Mouse (Mus musculus) midbrain, embryonic 11.5 days (tissue): Measurements from ENCODE around the gene Lmo7. TPM values are rescaled to one million over a fixed set of nuclear protein-coding genes. Genes with fewer than 3 reads are reported as not detected.

Source experiments
- ATAC-seq: fragments of 200-750 bp; cut with Nextera tagmentation; 2 replicates; pipeline ENCODE4 v1.8.0; 2017; ENCODE audit warnings: moderate TSS enrichment, moderate library complexity; ENCODE audit not compliant: low FRiP score
- DNase-seq: peaks from one replicate; pipeline ENCODE4 v3.0.0; 2015; ENCODE audit warnings: low spot score; ENCODE audit errors: missing footprints
- H3K27ac ChIP-seq: fragments of 300-500 bp; sonication (generic); 2 replicates; pipeline ENCODE4 v1.5.1; 2014; ENCODE audit warnings: low read depth, low read length
- H3K27me3 ChIP-seq: fragments of 300-500 bp; sonication (generic); 2 replicates; pipeline ENCODE4 v1.6.1; 2014; ENCODE audit warnings: mild to moderate bottlenecking, low read length, moderate library complexity, mixed read lengths; ENCODE audit not compliant: control insufficient read depth, insufficient read depth
- H3K36me3 ChIP-seq: fragments of 300-500 bp; sonication (generic); 2 replicates; pipeline ENCODE4 v1.6.1; 2014; ENCODE audit warnings: mild to moderate bottlenecking, low read length, moderate library complexity, mixed read lengths; ENCODE audit not compliant: control insufficient read depth, insufficient read depth
- H3K4me1 ChIP-seq: fragments of 300-500 bp; sonication (generic); 2 replicates; pipeline ENCODE4 v1.6.1; 2014; ENCODE audit warnings: low read length; ENCODE audit not compliant: control insufficient read depth, insufficient read depth
- H3K4me2 ChIP-seq: fragments of 300-500 bp; sonication (generic); 2 replicates; pipeline ENCODE4 v1.6.1; 2014; ENCODE audit warnings: mild to moderate bottlenecking, moderate library complexity
- H3K4me3 ChIP-seq: fragments of 300-500 bp; sonication (generic); 2 replicates; pipeline ENCODE4 v1.5.1; 2014; ENCODE audit warnings: low read depth, low read length
- H3K9ac ChIP-seq: fragments of 300-500 bp; sonication (generic); 2 replicates; pipeline ENCODE4 v1.6.1; 2014; ENCODE audit warnings: low read length
- H3K9me3 ChIP-seq: fragments of 300-500 bp; sonication (generic); 2 replicates; pipeline ENCODE4 v1.6.1; 2016; ENCODE audit warnings: low read length; ENCODE audit not compliant: control insufficient read depth
- WGBS: fragments of 180-500 bp; shearing (Covaris S2); extraction: QIAGEN DNeasy Blood & Tissue Kit; methylation state at CpG from one replicate; pipeline ENCODE4 v1.1.7; 2014; 5-methylcytosine and 5-hydroxymethylcytosine counted together
- polyA plus RNA-seq: library from polyadenylated mRNA; unstranded; fragments of >200 nt; fragmentation: Nextera tagmentation; extraction: Ambion mirVana; gene quantifications from 2 replicates; pipeline ENCODE4 v1.2.1, GENCODE M21; 2014

Gene Lmo7
- polyA plus RNA-seq, 1 experiment from 2014 or later = 0.82 TPM

DNA sequence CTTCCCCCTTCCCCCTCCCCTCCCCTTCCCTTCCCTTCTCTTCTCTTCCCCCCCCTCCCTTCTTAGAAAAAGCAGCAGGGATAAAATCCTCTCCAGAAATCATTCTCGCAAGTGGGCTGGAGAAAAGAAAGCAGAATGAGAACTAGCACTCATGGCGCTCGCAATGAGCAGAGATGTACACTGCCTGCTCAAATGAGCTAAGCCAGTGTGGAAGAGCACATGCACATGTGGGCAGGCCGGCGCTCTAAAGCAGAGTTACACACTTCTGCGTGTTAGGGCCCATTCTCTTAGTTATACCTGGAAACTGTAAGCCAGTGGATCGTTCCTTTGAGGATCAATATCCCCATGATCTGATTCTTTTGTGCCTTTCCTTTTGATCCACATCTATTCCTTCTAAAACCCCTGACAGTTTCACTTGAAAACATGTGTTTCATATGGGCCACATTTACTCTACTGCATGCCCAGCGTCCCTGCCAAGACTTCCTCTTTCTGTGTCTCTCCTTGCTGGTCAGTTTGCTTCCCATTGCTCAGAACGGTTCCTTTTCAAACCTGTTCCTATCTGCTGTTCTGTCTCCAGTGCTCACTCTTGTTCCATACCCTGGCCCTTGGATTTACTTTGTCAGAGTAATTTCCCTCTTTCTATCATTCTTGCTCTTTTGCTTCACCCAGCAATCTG lies 224.2 kb downstream of the Lmo7 start:
- H3K27ac ChIP-seq = no peak overlapping the region
- 82% methylated on average over 9 of the region's 9 CpGs for WGBS

DNA sequence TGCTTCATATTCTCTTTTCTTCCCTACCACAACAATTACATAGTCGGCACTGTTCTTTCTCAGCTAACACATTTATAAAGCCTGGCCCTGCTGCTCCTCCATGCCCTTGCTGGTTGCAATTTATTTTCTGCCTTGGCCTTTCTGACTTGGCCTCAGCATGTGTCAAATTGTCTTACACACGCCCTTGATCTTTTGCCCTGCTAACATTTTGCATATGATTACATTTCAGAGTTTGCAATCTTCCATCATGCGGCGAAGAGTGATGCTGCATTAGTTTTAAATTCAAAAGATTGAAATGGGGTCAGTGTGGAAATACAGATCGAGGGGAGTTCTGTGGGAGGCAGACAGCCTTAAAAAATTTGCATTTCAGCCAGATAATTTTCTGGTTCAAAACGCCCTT lies 234.6 kb downstream of the Lmo7 start:
- no peak overlapping the region for H3K27ac ChIP-seq
- H3K36me3 ChIP-seq = no peaks in the 10 kb centered on the region
- no peak overlapping the region for H3K4me2 ChIP-seq
- WGBS = 80% methylated on average over 6 of the region's 6 CpGs
- H3K4me3 ChIP-seq = no peak overlapping the region
- ATAC-seq (no peak), DNase-seq (peak; percentile 56)
- H3K9ac ChIP-seq = no peak overlapping the region
- H3K27me3 ChIP-seq = no peaks in the 10 kb centered on the region
- H3K4me1 ChIP-seq = no peaks in the 10 kb centered on the region
- H3K9me3 ChIP-seq = no peaks in the 10 kb centered on the region

More for the DNA sequence above, 224.2 kb downstream of the Lmo7 start:
- no peaks in the 10 kb centered on the region for H3K36me3 ChIP-seq
- no peak overlapping the region for H3K4me3 ChIP-seq
- no peak overlapping the region for H3K4me2 ChIP-seq
- no peak for ATAC-seq
- no peak overlapping the region for H3K9ac ChIP-seq
- DNase-seq = peak; percentile 21
- H3K9me3 ChIP-seq = no peaks in the 10 kb centered on the region
- no peaks in the 10 kb centered on the region for H3K4me1 ChIP-seq
- H3K27me3 ChIP-seq = no peaks in the 10 kb centered on the region

DNA sequence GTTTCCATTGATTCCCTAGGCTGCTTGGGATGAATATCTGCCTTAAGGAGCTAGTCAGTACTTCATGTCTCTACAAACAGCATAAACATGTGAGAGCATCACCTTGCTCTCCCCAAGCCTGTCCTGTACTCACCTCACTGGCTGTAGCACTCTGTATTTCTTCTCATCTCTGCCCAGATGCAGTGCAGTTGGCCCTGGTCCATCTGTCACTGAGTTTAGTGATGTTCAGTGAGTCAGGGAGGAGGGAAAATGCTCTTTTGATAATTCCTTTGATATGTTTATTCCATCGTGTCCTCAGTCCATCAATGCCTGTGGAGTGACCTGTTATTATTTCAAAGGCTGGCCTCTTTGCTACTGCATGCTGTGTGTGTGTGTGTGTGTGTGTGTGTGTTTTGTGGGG lies 235.2 kb downstream of the Lmo7 start:
- WGBS = 87% methylated on average over 1 of the region's 1 CpGs
- no peak overlapping the region for H3K4me3 ChIP-seq
- H3K4me2 ChIP-seq = no peak overlapping the region
- no peaks in the 10 kb centered on the region for H3K27me3 ChIP-seq
- H3K9ac ChIP-seq = no peak overlapping the region
- H3K9me3 ChIP-seq = no peaks in the 10 kb centered on the region
- ATAC-seq = no peak
- no peak overlapping the region for H3K27ac ChIP-seq
- H3K4me1 ChIP-seq = no peaks in the 10 kb centered on the region
- H3K36me3 ChIP-seq = no peaks in the 10 kb centered on the region
- peak; percentile 33 for DNase-seq

GRCm38 (mm10) chr14:101972764-101973163 lies 243.0 kb downstream of the Lmo7 start:
- 85% methylated on average over 1 of the region's 1 CpGs for WGBS
- ATAC-seq = no peak

DNA sequence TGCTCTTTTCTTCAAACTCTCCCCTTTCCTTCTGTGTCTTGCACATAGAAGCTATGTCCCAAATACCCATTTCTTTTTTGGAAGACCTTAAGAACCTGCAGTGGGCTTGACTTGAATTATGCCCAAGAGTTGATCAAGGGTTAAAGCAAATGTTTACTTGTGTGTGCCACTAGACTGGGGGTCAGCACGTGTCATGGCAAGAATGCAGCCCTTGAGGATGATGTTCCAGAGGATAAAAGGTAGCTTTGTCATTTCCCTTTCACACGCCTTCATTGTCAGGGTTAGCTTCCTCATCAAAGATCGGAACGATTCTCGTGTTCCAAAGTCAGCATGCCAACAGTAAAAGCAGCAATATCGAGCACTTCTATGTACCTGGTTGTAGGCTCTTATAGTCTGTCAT lies 243.4 kb downstream of the Lmo7 start:
- DNase-seq (peak; percentile 79), ATAC-seq (no peak)
- Histone ChIP-seq H3K9me3 (no peaks in the 10 kb centered on the region), H3K4me3 (no peak overlapping the region), H3K27ac (no peak overlapping the region), H3K27me3 (no peaks in the 10 kb centered on the region), H3K9ac (no peak overlapping the region), H3K36me3 (no peaks in the 10 kb centered on the region), H3K4me2 (no peak overlapping the region), H3K4me1 (no peaks in the 10 kb centered on the region)
- 61% methylated on average over 6 of the region's 6 CpGs for WGBS

More at GRCm38 (mm10) chr14:101972764-101973163, 243.0 kb downstream of the Lmo7 start:
- Histone ChIP-seq H3K4me2 (no peak overlapping the region), H3K36me3 (no peaks in the 10 kb centered on the region), H3K27ac (no peak overlapping the region), H3K9me3 (no peaks in the 10 kb centered on the region), H3K27me3 (no peaks in the 10 kb centered on the region), H3K9ac (no peak overlapping the region), H3K4me3 (no peak overlapping the region), H3K4me1 (no peaks in the 10 kb centered on the region)
- DNase-seq = peak; percentile 35

DNA sequence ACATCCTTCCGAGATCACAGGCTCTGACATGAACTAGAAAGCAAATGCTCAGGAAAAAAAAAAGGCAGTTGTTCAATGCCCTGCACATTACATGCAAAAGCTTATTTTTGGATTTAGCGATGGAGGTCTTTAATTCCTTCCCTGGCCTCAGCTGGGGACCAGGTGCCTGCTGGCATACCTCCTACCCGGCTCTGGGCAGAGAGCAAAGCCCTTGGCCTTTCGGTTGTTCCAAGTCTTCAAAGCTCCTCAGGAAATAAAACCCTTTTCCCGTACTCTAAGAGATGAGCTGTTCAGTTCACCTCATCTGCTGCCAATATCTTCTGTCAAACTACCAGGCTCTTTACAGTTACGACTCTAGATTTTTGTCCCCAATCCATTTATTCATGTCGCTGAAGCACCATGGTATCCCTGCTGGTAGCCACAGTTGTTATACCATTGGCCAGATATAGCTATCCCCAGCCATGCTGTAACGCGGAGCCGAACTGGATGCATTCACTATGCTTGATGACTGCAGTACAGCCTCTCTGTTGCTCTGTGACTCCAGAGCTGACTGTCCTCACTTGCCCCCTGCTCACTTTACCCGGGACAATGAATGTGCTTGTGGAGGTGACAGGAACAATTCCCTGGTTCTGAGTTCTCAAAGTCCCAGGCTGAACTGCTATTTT lies 246.4 kb downstream of the Lmo7 start:
- Histone ChIP-seq H3K27me3 (no peaks in the 10 kb centered on the region), H3K27ac (no peak overlapping the region), H3K4me1 (no peaks in the 10 kb centered on the region), H3K4me3 (no peak overlapping the region), H3K4me2 (no peak overlapping the region), H3K36me3 (no peaks in the 10 kb centered on the region), H3K9ac (no peak overlapping the region), H3K9me3 (no peaks in the 10 kb centered on the region)
- ATAC-seq (no peak), DNase-seq (peak; percentile 51)
- 85% methylated on average over 11 of the region's 11 CpGs for WGBS

Other genes with a start within 250 kb of the Lmo7 start
- gene Tbc1d4, start 120.8 kb upstream of the Lmo7 start, polyA plus RNA-seq = 4.1 and 4.5 TPM in 2 replicates
- 119 and 121 TPM in 2 replicates for gene Commd6, start 89.3 kb upstream of the Lmo7 start, polyA plus RNA-seq
- gene Uchl3, start 76.0 kb upstream of the Lmo7 start, polyA plus RNA-seq = 164 TPM in 2 replicates
- not detected in 2 replicates for gene Gm9922, start 143 bp upstream of the Lmo7 start, polyA plus RNA-seq